Mouse (Mus musculus) CH12F3 (cell line): ENCODE measurements around the gene Ttc9b.
"Not testable (repeated sequence)": the region's sequence is repeated elsewhere in the genome, so short reads cannot be mapped to it uniquely, and the experiment has no call there.

Source experiments
- in situ Hi-C: fragments of 300-500 bp; cut with MboI; formaldehyde crosslinking; loops from 2 replicates; pipeline ENCODE4 v1.14.3; 2020; ENCODE audit warnings: low sequenced_read_pairs

The Ttc9b gene

GRCm38 (mm10) chr7:27653681-27654437 is at the start of gene Ttc9b:
Gene Ttc9b, plus strand, starts transcription at chr7:27653915.
- in situ Hi-C loops, result no loop called here

GRCm38 (mm10) chr7:27604661-27605348 is 48.9 kb upstream of the Ttc9b start:
- in situ Hi-C loops, result no loop called here

- in situ Hi-C loops, result no loop called here
Observed at GRCm38 (mm10) chr7:27605499-27606285, 48.0 kb upstream of the Ttc9b start.

GRCm38 (mm10) chr7:27606481-27607254 is 47.0 kb upstream of the Ttc9b start:
- in situ Hi-C loops, result no loop called here

- in situ Hi-C loops, result no loop called here
Observed at GRCm38 (mm10) chr7:27607580-27607979, 46.1 kb upstream of the Ttc9b start.

GRCm38 (mm10) chr7:27608130-27608529 is 45.6 kb upstream of the Ttc9b start:
- in situ Hi-C loops, result no loop called here

- in situ Hi-C loops, result no loop called here
Observed at GRCm38 (mm10) chr7:27609285-27609684, 44.4 kb upstream of the Ttc9b start.

GRCm38 (mm10) chr7:27609688-27610087 is 44.0 kb upstream of the Ttc9b start:
- in situ Hi-C loops, result no loop called here

GRCm38 (mm10) chr7:27610370-27610769 is 43.3 kb upstream of the Ttc9b start:
- in situ Hi-C loops, result no loop called here

- in situ Hi-C loops, result no loop called here
Observed at GRCm38 (mm10) chr7:27610871-27611270, 42.8 kb upstream of the Ttc9b start.

- in situ Hi-C loops, result no loop called here
Observed at GRCm38 (mm10) chr7:27612940-27613339, 40.8 kb upstream of the Ttc9b start.

- in situ Hi-C loops, result no loop called here
Observed at GRCm38 (mm10) chr7:27613751-27614499, 39.8 kb upstream of the Ttc9b start.

GRCm38 (mm10) chr7:27621028-27621427 is 32.7 kb upstream of the Ttc9b start:
- in situ Hi-C loops, result no loop called here

GRCm38 (mm10) chr7:27622234-27622633 is 31.5 kb upstream of the Ttc9b start:
- in situ Hi-C loops, result no loop called here

- in situ Hi-C loops, result no loop called here
Observed at GRCm38 (mm10) chr7:27624967-27625366, 28.7 kb upstream of the Ttc9b start.

- in situ Hi-C loops, result no loop called here
Observed at GRCm38 (mm10) chr7:27627707-27628106, 26.0 kb upstream of the Ttc9b start.

- in situ Hi-C loops, result no loop called here
Observed at GRCm38 (mm10) chr7:27628190-27628589, 25.5 kb upstream of the Ttc9b start.

GRCm38 (mm10) chr7:27628816-27629215 is 24.9 kb upstream of the Ttc9b start:
- in situ Hi-C loops, result not testable (repeated sequence)

- in situ Hi-C loops, result no loop called here
Observed at GRCm38 (mm10) chr7:27631439-27631838, 22.3 kb upstream of the Ttc9b start.

- in situ Hi-C loops, result no loop called here
Observed at GRCm38 (mm10) chr7:27633166-27633565, 20.5 kb upstream of the Ttc9b start.
